Mouse (Mus musculus) stomach, postnatal 0 days (tissue): ENCODE data around the gene Zdhhc22. TPM values are rescaled to one million over a fixed set of nuclear protein-coding genes. Genes with fewer than 3 reads are reported as not detected.

ENCODE experiments used
- ATAC-seq: fragments of 200-750 bp; cut with Nextera tagmentation; 2 replicates; pipeline ENCODE4 v1.8.0; 2017; ENCODE audit not compliant: low FRiP score, low TSS enrichment
- DNase-seq: peaks from one replicate; pipeline ENCODE4 v3.0.0-alpha.2; 2016; ENCODE audit warnings: low spot score
- H3K27ac ChIP-seq: fragments of 300-500 bp; sonication (generic); replicated peaks from 2 replicates; pipeline ENCODE4 v1.5.1; 2014; ENCODE audit warnings: mild to moderate bottlenecking, control low read depth
- H3K27me3 ChIP-seq: fragments of 300-500 bp; sonication (generic); 2 replicates; pipeline ENCODE4 v1.6.1; 2014; ENCODE audit warnings: low read length; ENCODE audit not compliant: control insufficient read depth, insufficient read depth
- H3K36me3 ChIP-seq: fragments of 300-500 bp; sonication (generic); 2 replicates; pipeline ENCODE4 v1.6.1; 2014; ENCODE audit warnings: low read length, mixed read lengths; ENCODE audit not compliant: control insufficient read depth, insufficient read depth
- H3K4me1 ChIP-seq: fragments of 300-500 bp; sonication (generic); replicated peaks from 2 replicates; pipeline ENCODE4 v1.6.1; 2014; ENCODE audit warnings: antibody characterized with exemption; ENCODE audit not compliant: control insufficient read depth, insufficient read depth
- H3K4me2 ChIP-seq: fragments of 300-500 bp; sonication (generic); replicated peaks from 2 replicates; pipeline ENCODE4 v1.6.1; 2014; ENCODE audit warnings: low read depth, mild to moderate bottlenecking, control low read depth, moderate library complexity
- H3K4me3 ChIP-seq: fragments of 300-500 bp; sonication (generic); 2 replicates; pipeline ENCODE4 v1.5.1; 2014; ENCODE audit warnings: low read depth, low read length, control low read depth
- H3K9ac ChIP-seq: fragments of 300-500 bp; sonication (generic); 2 replicates; pipeline ENCODE4 v1.6.1; 2014; ENCODE audit warnings: mild to moderate bottlenecking, low read length, control low read depth, mixed read lengths
- H3K9me3 ChIP-seq: fragments of 300-500 bp; sonication (generic); 2 replicates; pipeline ENCODE4 v1.6.1; 2016; ENCODE audit warnings: low read length; ENCODE audit not compliant: control insufficient read depth
- CTCF ChIP-seq: IDR thresholded peaks from 2 replicates; pipeline ENCODE4 v1.5.1; 2016; ENCODE audit warnings: antibody characterized with exemption, low read depth, mild to moderate bottlenecking, moderate library complexity
- EP300 ChIP-seq: optimal IDR thresholded peaks from 2 replicates; pipeline ENCODE3; 2016; ENCODE audit warnings: antibody characterized with exemption
- WGBS: fragments of 180-500 bp; shearing (Covaris S2); extraction: QIAGEN DNeasy Blood & Tissue Kit; methylation state at CpG from one replicate; pipeline ENCODE4 v1.1.7; 2014; 5-methylcytosine and 5-hydroxymethylcytosine counted together
- polyA plus RNA-seq: library from polyadenylated mRNA; unstranded; fragments of >200 nt; fragmentation: Nextera tagmentation; extraction: Ambion mirVana; gene quantifications from 2 replicates; pipeline ENCODE4 v1.2.1, GENCODE M21; 2015

Zdhhc22 gene
- polyA plus RNA-seq, 1 experiment from 2014 or later = 0.53 TPM

- Histone ChIP-seq H3K9me3 (no peaks in the 10 kb centered on the region), H3K36me3 (no peaks in the 10 kb centered on the region), H3K4me3 (no peak overlapping the region), H3K9ac (no peak overlapping the region), H3K27ac (no peak overlapping the region), H3K27me3 (no peaks in the 10 kb centered on the region), H3K4me1 (no peaks in the 10 kb centered on the region), H3K4me2 (no peak overlapping the region)
- TF ChIP-seq EP300 (no peak), CTCF (no peak)
- WGBS = 71% methylated on average over 2 of the region's 2 CpGs
- DNase-seq (no peak), ATAC-seq (no peak)
Observed at GRCm38 (mm10) chr12:87018756-87019155, 28.5 kb upstream of the Zdhhc22 start.

- ATAC-seq = no peak
- no peaks in the 10 kb centered on the region for H3K36me3 ChIP-seq
- DNase-seq = no peak
Observed at GRCm38 (mm10) chr12:87017041-87017440, 26.8 kb upstream of the Zdhhc22 start.

GRCm38 (mm10) chr12:87004596-87004995, 14.4 kb upstream of the Zdhhc22 start:
- ATAC-seq = no peak
- H3K9ac ChIP-seq = no peak overlapping the region
- no peak for TF ChIP-seq CTCF
- TF ChIP-seq EP300 = no peak
- no peak overlapping the region for H3K4me3 ChIP-seq
- DNase-seq = no peak
- 77% methylated on average over 4 of the region's 4 CpGs for WGBS
- no peaks in the 10 kb centered on the region for H3K9me3 ChIP-seq
- no peaks in the 10 kb centered on the region for H3K27me3 ChIP-seq
- H3K4me2 ChIP-seq = no peak overlapping the region
- H3K4me1 ChIP-seq = no peaks in the 10 kb centered on the region
- H3K36me3 ChIP-seq = no peaks in the 10 kb centered on the region
- no peak overlapping the region for H3K27ac ChIP-seq

More at GRCm38 (mm10) chr12:87017041-87017440, 26.8 kb upstream of the Zdhhc22 start:
- 42% methylated on average over 3 of the region's 3 CpGs for WGBS
- Histone ChIP-seq H3K9me3 (no peaks in the 10 kb centered on the region), H3K27ac (no peak overlapping the region), H3K4me3 (no peak overlapping the region), H3K4me1 (no peaks in the 10 kb centered on the region), H3K9ac (no peak overlapping the region), H3K27me3 (no peaks in the 10 kb centered on the region), H3K4me2 (no peak overlapping the region)
- peak; percentile 60 for TF ChIP-seq CTCF
- no peak for TF ChIP-seq EP300

- no peak overlapping the region for H3K27ac ChIP-seq
- H3K4me1 ChIP-seq = no peaks in the 10 kb centered on the region
- H3K4me2 ChIP-seq = no peak overlapping the region
- DNase-seq = no peak
- H3K4me3 ChIP-seq = no peak overlapping the region
- ATAC-seq = no peak
- H3K9ac ChIP-seq = no peak overlapping the region
- TF ChIP-seq CTCF (no peak), EP300 (no peak)
- H3K27me3 ChIP-seq = no peaks in the 10 kb centered on the region
- 38% methylated on average over 3 of the region's 3 CpGs for WGBS
- no peaks in the 10 kb centered on the region for H3K9me3 ChIP-seq
- H3K36me3 ChIP-seq = no peaks in the 10 kb centered on the region
Observed at GRCm38 (mm10) chr12:87003606-87004005, 13.4 kb upstream of the Zdhhc22 start.

GRCm38 (mm10) chr12:87002815-87003214, 12.6 kb upstream of the Zdhhc22 start:
- H3K27ac ChIP-seq = no peak overlapping the region
- H3K4me2 ChIP-seq = no peak overlapping the region
- no peaks in the 10 kb centered on the region for H3K36me3 ChIP-seq
- H3K9me3 ChIP-seq = no peaks in the 10 kb centered on the region
- 79% methylated on average over 7 of the region's 7 CpGs for WGBS
- no peak for TF ChIP-seq CTCF
- TF ChIP-seq EP300 = no peak
- H3K4me1 ChIP-seq = no peaks in the 10 kb centered on the region
- ATAC-seq (no peak), DNase-seq (no peak)
- no peaks in the 10 kb centered on the region for H3K27me3 ChIP-seq
- no peak overlapping the region for H3K9ac ChIP-seq
- no peak overlapping the region for H3K4me3 ChIP-seq

GRCm38 (mm10) chr12:87002209-87002608, 12.0 kb upstream of the Zdhhc22 start:
- H3K36me3 ChIP-seq = no peaks in the 10 kb centered on the region
- H3K4me1 ChIP-seq = no peaks in the 10 kb centered on the region
- no peaks in the 10 kb centered on the region for H3K27me3 ChIP-seq
- no peak for DNase-seq
- H3K4me2 ChIP-seq = no peak overlapping the region
- no peak for ATAC-seq
- H3K27ac ChIP-seq = no peak overlapping the region
- no peak overlapping the region for H3K4me3 ChIP-seq
- TF ChIP-seq EP300 (no peak), CTCF (no peak)
- H3K9ac ChIP-seq = no peak overlapping the region
- WGBS = 51% methylated on average over 7 of the region's 7 CpGs
- H3K9me3 ChIP-seq = no peaks in the 10 kb centered on the region
